Mouse (Mus musculus) lung, postnatal 25 days (tissue): ENCODE data around the gene Dnase1l2.
"Not testable (repeated sequence)": the region's sequence is repeated elsewhere in the genome, so short reads cannot be mapped to it uniquely, and the experiment has no call there.

Experiments
- DNase-seq: peaks from one replicate; pipeline ENCODE4 v3.0.0; 2022; ENCODE audit warnings: low spot score

Dnase1l2 gene

GRCm38 (mm10) chr17:24470701-24471527 is 28.0 kb upstream of the Dnase1l2 start:
- DNase-seq: no peak

- DNase-seq: peak; percentile 99
Observed at GRCm38 (mm10) chr17:24469910-24470602, 27.2 kb upstream of the Dnase1l2 start, which contains the start of the genes E4f1 and Pgp. Gene E4f1, minus strand, starts transcription at chr17:24470313. Gene Pgp, plus strand, starts transcription at chr17:24470392.

- DNase-seq: no peak
Observed at GRCm38 (mm10) chr17:24469336-24469909, 26.5 kb upstream of the Dnase1l2 start.

GRCm38 (mm10) chr17:24468636-24469246 is 25.8 kb upstream of the Dnase1l2 start:
- no peak for DNase-seq

- DNase-seq: no peak
Observed at GRCm38 (mm10) chr17:24463374-24464133, 20.6 kb upstream of the Dnase1l2 start.

- DNase-seq: no peak
Observed at GRCm38 (mm10) chr17:24462932-24463331, 20.0 kb upstream of the Dnase1l2 start.

GRCm38 (mm10) chr17:24461580-24461979 is 18.7 kb upstream of the Dnase1l2 start:
- DNase-seq: no peak

- DNase-seq: not testable (repeated sequence)
Observed at GRCm38 (mm10) chr17:24455523-24456206, 12.8 kb upstream of the Dnase1l2 start.

- DNase-seq: peak; percentile 100
Observed at GRCm38 (mm10) chr17:24454756-24455522, 12.0 kb upstream of the Dnase1l2 start.

- DNase-seq: no peak
Observed at GRCm38 (mm10) chr17:24454218-24454755, 11.4 kb upstream of the Dnase1l2 start.

GRCm38 (mm10) chr17:24453372-24453771 is 10.5 kb upstream of the Dnase1l2 start:
- DNase-seq: no peak

- no peak for DNase-seq
Observed at GRCm38 (mm10) chr17:24451220-24451619, 8.3 kb upstream of the Dnase1l2 start.

GRCm38 (mm10) chr17:24449507-24449906 is 6.6 kb upstream of the Dnase1l2 start:
- no peak for DNase-seq

- no peak for DNase-seq
Observed at GRCm38 (mm10) chr17:24446590-24446989, 3.7 kb upstream of the Dnase1l2 start.

- DNase-seq: no peak
Observed at GRCm38 (mm10) chr17:24443409-24443808, 504 bp upstream of the Dnase1l2 start.

- DNase-seq: no peak
Observed at GRCm38 (mm10) chr17:24442107-24442506, 798 bp downstream of the Dnase1l2 start.

GRCm38 (mm10) chr17:24441148-24441547 is 1.8 kb downstream of the Dnase1l2 start:
- DNase-seq: no peak

GRCm38 (mm10) chr17:24440377-24440776 is 2.5 kb downstream of the Dnase1l2 start:
- DNase-seq: no peak

- DNase-seq: peak; percentile 39
Observed at GRCm38 (mm10) chr17:24437016-24437415, 5.9 kb downstream of the Dnase1l2 start.
